Mouse (Mus musculus) ES-Bruce4 (cell line): Measurements from ENCODE around the gene Tmem116. TPM values are rescaled to one million over a fixed set of nuclear protein-coding genes. Genes with fewer than 3 reads are reported as not detected.

Experiments
- H3K27ac ChIP-seq: 2 replicates; pipeline ENCODE4 v1.5.1; 2012; ENCODE audit warnings: low read length, inconsistent platforms; ENCODE audit not compliant: insufficient read depth
- H3K27me3 ChIP-seq: 2 replicates; pipeline ENCODE4 v1.6.1; 2012; ENCODE audit warnings: mild to moderate bottlenecking, low read length, inconsistent platforms; ENCODE audit not compliant: control insufficient read depth, poor library complexity, insufficient read depth, severe bottlenecking
- H3K36me3 ChIP-seq: 2 replicates; pipeline ENCODE4 v1.6.1; 2012; ENCODE audit warnings: inconsistent platforms, mild to moderate bottlenecking, low read length, moderate library complexity; ENCODE audit not compliant: control insufficient read depth, poor library complexity, insufficient read depth, severe bottlenecking
- H3K4me1 ChIP-seq: one replicate; pipeline ENCODE4 v1.8.1; 2011; ENCODE audit warnings: low read length; ENCODE audit not compliant: control insufficient read depth, insufficient read depth
- H3K4me3 ChIP-seq: 2 replicates; pipeline ENCODE4 v1.5.1; 2011; ENCODE audit warnings: low read depth, mild to moderate bottlenecking, low read length
- H3K9ac ChIP-seq: 2 replicates; pipeline ENCODE4 v1.6.1; 2012; ENCODE audit warnings: low read depth, mild to moderate bottlenecking, inconsistent platforms; ENCODE audit not compliant: poor library complexity, severe bottlenecking
- H3K9me3 ChIP-seq: replicated peaks from 2 replicates; pipeline ENCODE4 v1.6.1; 2012; ENCODE audit warnings: mild to moderate bottlenecking, low read length, inconsistent platforms; ENCODE audit not compliant: control insufficient read depth, poor library complexity, insufficient read depth, severe bottlenecking
- CTCF ChIP-seq: IDR thresholded peaks from one replicate; pipeline ENCODE4 v1.8.1; 2011; ENCODE audit warnings: low read depth, low read length
- EP300 ChIP-seq: IDR thresholded peaks from 2 replicates; pipeline ENCODE4 v1.6.1; 2011; ENCODE audit warnings: low read depth, low read length; ENCODE audit not compliant: insufficient read depth
- POLR2A ChIP-seq: IDR thresholded peaks from one replicate; pipeline ENCODE4 v1.8.1; 2011; ENCODE audit warnings: low read length; ENCODE audit not compliant: insufficient read depth
- polyA plus RNA-seq: library from polyadenylated mRNA; stranded (reverse); fragments of >200 nt; gene quantifications from 2 replicates; pipeline ENCODE4 v1.2.4, GENCODE M21; 2011; ENCODE audit warnings: low read depth; ENCODE audit not compliant: missing spikeins, insufficient read depth, insufficient read length

Tmem116 gene
- 3.8 and 7.8 TPM in 2 replicates for polyA plus RNA-seq

DNA sequence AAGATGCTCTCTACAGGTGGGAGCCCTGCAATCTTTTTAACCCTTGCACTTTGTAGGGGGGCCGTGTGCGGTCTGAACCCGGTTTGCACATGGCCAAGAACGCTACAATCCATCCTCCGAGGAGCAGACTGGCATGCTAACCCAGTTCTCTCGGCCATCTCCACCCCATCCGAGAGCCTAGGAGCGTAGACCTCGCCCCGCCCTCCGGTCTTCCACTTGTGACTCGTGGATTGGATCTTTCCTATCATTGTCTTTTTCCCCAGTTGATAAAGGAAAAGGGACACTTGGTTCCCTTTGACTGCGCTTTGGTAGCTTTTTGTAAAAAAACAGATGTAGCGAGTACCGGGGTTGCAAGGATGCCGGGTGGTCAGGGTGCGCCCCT is at the start of gene Tmem116:
Gene Tmem116 (plus strand): TSS at position 250 of the 382 bp plus-strand sequence.
- Histone ChIP-seq H3K27ac (peak within 1 kb of the TSS; percentile 41), H3K9ac (peak within 1 kb of the TSS; percentile 78), H3K27me3 (no peaks in the 10 kb centered on the region), H3K4me1 (no peaks in the 10 kb centered on the region), H3K9me3 (no peaks in the 10 kb centered on the region), H3K4me3 (peak within 1 kb of the TSS; percentile 92), H3K36me3 (peaks cover 14% of the 10 kb centered on the region)
- TF ChIP-seq POLR2A (no peak), EP300 (no peak), CTCF (no peak)

DNA sequence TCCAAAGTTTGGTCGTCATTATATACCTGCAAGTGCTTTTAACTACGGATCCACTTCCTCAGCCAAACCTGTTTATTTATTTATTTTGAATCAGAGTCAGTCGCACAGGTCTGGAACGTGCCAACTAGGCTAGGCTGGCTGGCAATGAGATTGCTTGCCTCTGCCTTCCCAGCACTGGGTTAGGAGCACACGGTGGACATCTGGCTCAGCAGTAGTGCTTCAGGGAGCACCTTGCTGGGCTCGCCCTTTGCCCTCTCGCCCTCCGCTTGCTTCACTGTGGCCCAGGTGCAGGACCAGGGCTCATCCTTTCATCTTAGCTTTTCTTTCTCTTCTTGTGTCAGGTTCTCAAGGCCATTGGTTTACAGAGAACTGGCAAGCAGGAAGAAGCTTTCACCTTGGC is 43.8 kb upstream of the Tmem116 start:
- Histone ChIP-seq H3K27me3 (no peaks in the 10 kb centered on the region), H3K4me1 (no peaks in the 10 kb centered on the region), H3K9me3 (no peaks in the 10 kb centered on the region), H3K4me3 (no peak overlapping the region), H3K27ac (no peak overlapping the region), H3K36me3 (peaks cover 59% of the 10 kb centered on the region), H3K9ac (no peak overlapping the region)
- no peak for TF ChIP-seq POLR2A
- TF ChIP-seq EP300, result no peak
- TF ChIP-seq CTCF, result no peak

DNA sequence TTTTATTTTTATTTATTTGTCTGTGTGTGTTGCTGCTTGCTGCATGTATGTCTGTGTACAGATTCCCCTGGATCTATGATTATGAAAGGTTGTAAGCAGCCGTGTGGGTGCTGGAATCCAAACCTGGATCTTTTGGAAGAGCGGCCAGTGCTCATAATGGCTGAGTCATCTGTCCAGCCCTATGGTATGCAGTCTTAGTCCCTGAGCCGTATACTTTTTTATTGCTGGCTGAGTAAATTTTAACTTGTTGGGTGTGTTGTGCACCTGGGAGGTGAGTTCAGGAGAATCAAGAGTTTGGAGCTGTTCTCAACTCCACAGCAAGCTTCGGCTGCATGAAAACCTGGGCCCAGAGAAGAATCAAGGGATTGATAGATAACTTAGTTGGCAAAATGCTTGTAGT is 40.7 kb upstream of the Tmem116 start:
- no peak for TF ChIP-seq EP300
- peaks cover 78% of the 10 kb centered on the region for H3K36me3 ChIP-seq
- no peaks in the 10 kb centered on the region for H3K4me1 ChIP-seq
- no peaks in the 10 kb centered on the region for H3K27me3 ChIP-seq
- H3K9ac ChIP-seq, result no peak overlapping the region
- no peak overlapping the region for H3K4me3 ChIP-seq
- no peaks in the 10 kb centered on the region for H3K9me3 ChIP-seq
- no peak overlapping the region for H3K27ac ChIP-seq

DNA sequence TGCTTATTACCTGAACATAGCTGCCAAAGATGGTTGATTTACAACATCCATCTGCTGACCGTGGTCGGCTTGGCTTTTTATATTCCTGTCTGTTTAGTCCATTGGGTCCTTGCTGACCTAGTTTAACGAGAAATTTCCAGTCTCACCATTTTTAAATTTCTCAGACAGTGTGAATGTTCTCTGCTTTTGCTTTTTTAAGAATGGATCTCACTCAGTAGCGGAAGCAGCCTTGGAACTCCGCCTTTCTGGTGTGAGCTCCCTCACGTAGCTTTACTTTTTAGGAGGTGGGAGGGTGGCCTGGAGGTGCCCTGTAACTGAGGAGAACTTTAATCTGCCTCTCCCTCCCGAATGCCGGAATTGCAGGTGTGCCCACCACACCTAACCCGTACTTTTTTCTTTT is 31.0 kb upstream of the Tmem116 start:
- no peak overlapping the region for H3K9ac ChIP-seq
- peaks cover 91% of the 10 kb centered on the region for H3K36me3 ChIP-seq
- H3K27me3 ChIP-seq, result no peaks in the 10 kb centered on the region
- no peak overlapping the region for H3K4me3 ChIP-seq
- no peaks in the 10 kb centered on the region for H3K9me3 ChIP-seq
- H3K4me1 ChIP-seq, result no peaks in the 10 kb centered on the region
- TF ChIP-seq POLR2A (no peak), CTCF (no peak), EP300 (no peak)
- H3K27ac ChIP-seq, result no peak overlapping the region

DNA sequence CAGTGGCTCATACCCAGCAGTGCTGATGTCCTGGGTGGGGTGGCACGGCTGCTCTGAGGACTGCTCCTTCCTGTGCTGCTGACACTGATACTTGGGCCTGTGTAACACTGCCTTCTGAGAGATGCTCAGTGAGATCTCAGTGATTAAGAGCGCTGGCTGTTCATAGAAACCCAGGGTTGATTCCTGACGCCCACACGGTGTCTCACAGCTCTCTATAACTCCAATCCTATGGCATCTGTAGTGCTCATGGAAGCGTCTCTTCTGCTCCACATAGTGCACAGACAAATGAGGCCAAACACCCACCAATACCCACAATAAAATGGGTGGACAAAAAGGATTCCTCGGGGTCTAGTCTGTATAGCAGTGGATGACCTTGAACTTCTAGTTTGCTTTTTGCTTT is 28.9 kb upstream of the Tmem116 start:
- no peaks in the 10 kb centered on the region for H3K9me3 ChIP-seq
- TF ChIP-seq POLR2A (no peak), EP300 (no peak), CTCF (no peak)
- H3K9ac ChIP-seq, result no peak overlapping the region
- H3K27me3 ChIP-seq, result no peaks in the 10 kb centered on the region
- H3K27ac ChIP-seq, result no peak overlapping the region
- H3K36me3 ChIP-seq, result peaks cover 92% of the 10 kb centered on the region
- no peaks in the 10 kb centered on the region for H3K4me1 ChIP-seq
- H3K4me3 ChIP-seq, result no peak overlapping the region

DNA sequence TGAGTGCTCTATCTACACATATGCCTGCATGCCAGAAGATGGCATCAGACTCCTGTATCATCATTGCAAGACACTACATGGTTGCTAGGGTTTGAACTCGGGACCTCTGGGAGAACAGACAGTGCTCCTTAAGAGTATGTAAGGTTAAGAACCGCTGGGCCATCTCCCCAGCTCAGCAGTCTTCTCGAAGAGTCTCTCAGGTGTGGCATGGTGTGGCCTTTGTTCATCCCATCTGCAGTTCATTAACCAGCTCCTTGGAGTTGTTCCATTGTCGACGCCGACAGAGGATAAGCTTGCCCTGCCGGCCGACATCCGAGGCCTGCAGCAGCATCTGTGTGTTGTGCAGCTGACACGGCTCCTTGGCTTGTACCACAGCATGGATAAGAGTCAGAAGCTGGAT is 28.4 kb upstream of the Tmem116 start:
- Histone ChIP-seq H3K27me3 (no peaks in the 10 kb centered on the region), H3K9me3 (no peaks in the 10 kb centered on the region), H3K4me1 (no peaks in the 10 kb centered on the region), H3K4me3 (no peak overlapping the region), H3K9ac (no peak overlapping the region), H3K27ac (no peak overlapping the region), H3K36me3 (peaks cover 91% of the 10 kb centered on the region)
- TF ChIP-seq EP300, result no peak
- no peak for TF ChIP-seq CTCF
- no peak for TF ChIP-seq POLR2A
